Mouse (Mus musculus) brain, embryonic 18.5 days (tissue): ENCODE data around the gene Ednra.

ENCODE experiments used
- DNase-seq: peaks from one replicate; pipeline ENCODE4 v3.0.0-alpha.2; 2012; ENCODE audit warnings: low read depth, low spot score

The Ednra gene

GRCm38 (mm10) chr8:77650646-77651190, 73.5 kb downstream of the Ednra start:
- no peak for DNase-seq

GRCm38 (mm10) chr8:77640093-77640839, 84.0 kb downstream of the Ednra start:
- no peak for DNase-seq

GRCm38 (mm10) chr8:77637593-77637992, 86.7 kb downstream of the Ednra start:
- DNase-seq, result no peak

GRCm38 (mm10) chr8:77634035-77634434, 90.2 kb downstream of the Ednra start:
- no peak for DNase-seq

- DNase-seq, result no peak
Observed at GRCm38 (mm10) chr8:77633211-77633610, 91.1 kb downstream of the Ednra start.

- DNase-seq, result no peak
Observed at GRCm38 (mm10) chr8:77630691-77631090, 93.6 kb downstream of the Ednra start.

GRCm38 (mm10) chr8:77629858-77630537, 94.3 kb downstream of the Ednra start:
- peak; percentile 64 for DNase-seq

GRCm38 (mm10) chr8:77623677-77624209, 100.5 kb downstream of the Ednra start:
- no peak for DNase-seq

GRCm38 (mm10) chr8:77617916-77618315, 106.3 kb downstream of the Ednra start:
- DNase-seq, result no peak
